Mouse (Mus musculus) yolk sac, embryonic 10.5 days (tissue): ENCODE results near the gene Tent2.
"Not testable (repeated sequence)": the region's sequence is repeated elsewhere in the genome, so short reads cannot be mapped to it uniquely, and the experiment has no call there.

Experiments used
- DNase-seq: peaks from one replicate; pipeline ENCODE4 v3.0.0-alpha.2; 2017; ENCODE audit warnings: low spot score

The Tent2 gene

DNA sequence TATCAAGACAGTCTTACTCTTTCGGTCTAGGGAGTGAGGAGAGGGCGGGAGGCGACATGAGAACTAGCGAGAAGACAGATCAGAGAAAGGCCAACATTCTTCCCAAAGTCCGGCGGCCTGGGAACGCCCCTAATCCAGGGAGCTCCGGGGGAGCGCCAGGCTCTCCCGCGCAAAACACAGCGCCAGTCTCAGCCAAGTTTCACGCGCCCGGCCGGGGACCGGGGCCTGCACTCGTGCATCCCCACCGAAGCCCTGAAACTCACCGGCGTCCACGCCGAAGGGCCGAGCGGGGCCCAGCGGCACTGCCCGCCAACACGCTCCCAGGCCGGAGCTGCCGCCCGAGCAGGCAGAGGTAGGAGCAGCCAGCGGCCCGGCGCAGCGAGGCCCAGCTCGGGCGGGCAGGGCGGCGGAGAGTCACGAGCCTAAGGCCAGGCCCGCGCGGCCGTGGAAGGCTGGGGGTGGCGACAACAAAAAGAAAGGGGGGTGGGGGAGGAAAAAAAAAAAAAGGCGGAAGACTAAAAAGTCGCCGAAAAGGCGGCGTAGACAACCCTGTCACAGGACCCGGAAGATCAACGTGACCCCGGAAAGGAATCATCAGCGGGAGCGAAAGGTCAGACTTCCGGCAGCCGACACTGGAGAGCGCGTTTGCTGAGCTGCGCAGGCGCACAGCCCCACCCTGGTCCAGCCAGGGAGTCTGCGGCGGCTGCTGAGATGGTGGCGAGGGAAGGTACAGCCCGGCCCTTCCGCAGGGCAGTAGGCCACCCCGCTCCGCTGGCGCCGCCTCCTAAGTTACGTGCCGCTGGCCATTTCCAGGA, at the start of gene Tent2:
Tent2 (minus strand) TSS at position 555 of the 815 bp plus-strand sequence.
- DNase-seq: peak; percentile 96

DNA sequence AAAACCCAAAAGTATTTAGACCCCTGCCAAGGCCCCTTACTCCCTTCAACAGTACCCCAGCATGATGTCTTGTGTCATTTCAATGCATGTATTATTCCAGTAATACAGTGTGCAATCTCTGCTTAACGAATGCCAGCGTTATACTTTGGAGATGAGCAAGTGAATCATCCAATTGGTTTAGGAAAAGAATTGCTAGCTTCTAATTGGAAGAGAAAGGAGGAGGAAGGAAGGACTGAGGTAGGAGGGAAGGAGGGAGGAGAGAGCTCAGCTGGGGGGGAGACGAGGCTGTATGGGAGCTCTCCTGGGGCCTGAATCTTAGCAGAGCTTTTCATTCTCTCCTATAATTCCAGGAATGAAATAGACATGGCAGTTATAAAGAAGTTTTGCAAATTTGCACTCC, 49.0 kb upstream of the Tent2 start:
- no peak for DNase-seq

DNA sequence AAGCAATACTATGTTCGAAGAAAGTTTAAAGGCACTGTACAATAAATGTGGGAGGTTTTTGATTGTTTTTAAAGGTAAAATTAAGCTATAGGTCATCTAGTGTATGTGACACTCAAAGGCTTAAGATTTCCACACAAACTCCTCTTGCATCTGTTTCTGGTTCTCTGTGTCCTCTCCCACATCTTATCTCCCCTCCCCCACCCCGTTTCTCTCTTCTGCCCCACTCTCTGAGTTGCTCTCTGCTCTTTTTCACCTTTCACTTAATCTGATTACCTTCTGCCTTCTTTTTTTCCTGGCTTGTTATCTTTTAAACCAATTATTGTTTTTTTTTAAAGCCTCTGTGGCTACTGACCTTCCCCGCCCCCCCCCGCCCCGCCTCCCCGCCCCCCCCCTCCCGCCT, 47.4 kb upstream of the Tent2 start:
- peak; percentile 40 for DNase-seq

DNA sequence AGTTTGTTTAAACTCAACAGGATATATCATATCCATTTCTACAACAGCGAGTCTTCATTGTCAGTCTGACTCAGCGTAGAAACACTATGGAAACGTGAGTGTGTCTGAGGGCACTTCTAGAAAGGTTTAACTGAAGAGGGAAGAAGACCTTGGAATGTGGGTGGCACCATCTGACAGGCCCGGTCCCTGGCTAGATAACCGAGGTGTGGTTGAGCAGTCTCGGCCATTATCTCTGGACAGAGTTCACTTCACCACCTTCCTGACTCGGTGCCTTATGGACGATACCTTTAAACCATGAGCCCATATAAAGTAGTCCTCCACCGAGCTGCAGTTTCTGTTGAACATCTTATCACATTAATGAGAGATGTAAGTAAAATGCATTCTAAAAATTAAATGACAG, 46.9 kb upstream of the Tent2 start:
- peak; percentile 9 for DNase-seq

DNA sequence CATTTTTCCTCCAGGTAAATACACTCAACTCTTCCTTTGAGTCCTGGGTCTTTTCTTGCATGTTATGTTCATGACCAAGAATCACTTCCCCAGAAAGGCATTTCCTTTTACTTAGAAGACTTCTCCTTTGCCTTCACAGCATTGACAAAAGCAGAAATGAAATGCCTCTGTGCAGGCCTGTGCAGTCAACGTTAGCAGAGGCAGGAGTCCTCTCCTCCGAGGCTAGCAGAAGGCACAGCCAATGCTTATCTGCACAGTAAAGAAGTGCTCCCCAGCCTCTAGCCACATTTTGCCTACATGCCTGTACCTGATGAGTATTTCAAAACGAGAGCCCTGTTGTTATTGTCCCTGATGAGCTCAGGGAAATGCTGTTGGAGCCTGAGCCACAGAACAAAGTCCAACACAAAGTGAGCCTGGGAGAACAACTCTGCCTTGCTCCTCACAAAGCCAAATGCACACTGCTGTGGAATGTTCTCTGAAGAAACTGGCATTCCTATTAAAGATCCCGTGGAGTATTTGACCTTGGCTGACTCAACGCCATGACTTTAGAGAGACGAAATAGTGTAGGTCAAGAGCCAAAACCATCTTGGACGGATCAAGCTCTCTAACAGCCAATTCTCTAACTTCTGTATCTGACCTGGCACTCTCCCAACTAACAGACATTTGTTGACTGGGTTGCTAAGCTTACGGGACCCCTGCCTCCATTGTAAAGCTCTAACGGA, 45.7 kb upstream of the Tent2 start:
- peak; percentile 45 for DNase-seq

DNA sequence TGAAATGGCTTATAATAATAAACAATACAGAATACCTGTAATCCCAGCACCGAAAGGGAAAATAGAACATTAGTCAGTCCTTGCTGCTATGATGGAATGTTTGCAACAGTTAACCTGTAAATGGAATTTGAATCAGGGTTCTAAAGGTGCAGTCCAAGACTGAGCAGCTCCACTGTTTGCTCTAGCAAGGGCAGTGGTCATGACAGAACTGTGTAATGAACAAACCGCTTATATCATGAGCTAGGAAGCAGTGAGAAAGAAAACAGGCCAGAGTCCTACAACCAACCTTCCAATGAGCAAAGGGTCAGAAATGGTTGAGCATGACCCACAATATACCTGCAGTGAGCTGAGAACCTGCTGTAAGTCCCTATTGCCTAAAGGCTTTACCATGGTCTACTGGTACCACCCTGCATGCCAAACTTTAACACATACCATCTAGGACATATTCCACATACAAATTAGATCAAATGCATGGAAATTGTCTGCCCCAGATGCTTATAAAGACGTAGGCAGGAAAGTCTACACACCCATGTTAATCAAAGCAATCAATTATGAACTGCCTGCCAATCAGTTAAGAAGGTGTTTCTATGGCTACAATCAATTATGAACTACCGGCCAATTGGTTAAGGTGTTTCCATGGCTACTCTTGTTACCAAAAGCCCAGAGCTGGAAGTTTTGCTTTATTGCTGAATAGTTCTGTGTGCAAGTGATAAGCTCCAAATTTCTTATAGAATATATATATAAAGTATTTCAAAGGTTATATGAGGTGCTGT, 42.3 kb upstream of the Tent2 start:
- DNase-seq: peak; percentile 19

DNA sequence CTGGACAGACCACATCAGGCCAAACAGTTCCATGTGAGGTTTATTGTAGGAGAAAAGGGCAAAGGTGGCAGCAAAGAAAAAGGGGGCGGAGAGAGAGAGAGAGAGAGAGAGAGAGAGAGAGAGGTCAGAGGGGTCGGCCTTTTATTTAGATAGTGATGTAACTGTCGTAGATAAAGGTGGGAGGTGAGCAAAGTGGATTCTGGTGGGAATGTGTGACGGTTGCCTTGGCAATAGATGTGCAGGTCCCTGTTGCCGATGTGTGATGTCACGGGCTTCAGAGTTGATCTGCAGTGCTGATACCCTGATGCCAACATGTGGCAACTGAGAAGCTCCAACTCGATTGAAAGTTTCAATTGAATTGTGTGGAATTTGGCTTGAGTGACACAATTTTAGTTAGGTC, 40.1 kb upstream of the Tent2 start:
- peak; percentile 50 for DNase-seq

DNA sequence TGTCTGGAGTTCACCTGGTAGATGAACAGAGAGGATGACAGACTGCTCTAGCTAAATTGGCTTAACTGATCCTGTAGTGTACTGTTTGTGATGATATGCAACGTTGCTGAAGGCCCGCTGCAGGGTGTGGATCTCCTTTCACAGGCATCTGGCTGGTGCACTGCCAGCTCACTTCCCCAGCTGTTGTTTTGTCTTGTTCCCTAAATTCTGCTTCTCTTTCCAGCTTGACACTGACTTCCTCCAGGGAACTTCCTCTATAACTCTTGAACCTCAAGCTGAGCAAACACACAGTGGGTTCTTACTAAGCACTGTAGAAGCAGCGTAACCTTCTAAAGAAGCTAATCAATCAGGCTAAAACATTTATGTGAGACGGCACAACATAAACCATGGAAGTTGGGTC, 38.8 kb upstream of the Tent2 start:
- DNase-seq: no peak

DNA sequence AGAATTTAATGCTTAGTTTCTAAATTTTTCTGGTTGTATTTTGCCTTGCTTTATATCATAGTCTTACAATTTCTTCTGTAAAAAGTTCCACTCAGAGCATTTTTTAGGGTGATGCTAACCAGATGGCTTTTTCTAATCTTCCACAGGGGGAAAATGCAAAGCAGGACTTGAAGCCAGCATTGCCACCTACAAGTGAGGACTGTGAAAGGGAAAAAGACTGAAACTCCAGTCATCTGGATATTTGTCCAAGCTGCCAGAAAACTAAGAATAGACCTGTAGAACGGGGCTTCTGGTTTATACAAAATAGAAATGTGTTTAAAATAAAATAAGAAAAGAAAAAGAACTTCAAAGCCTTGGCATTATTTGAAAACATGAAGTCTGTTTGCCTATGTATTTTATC, 19.6 kb upstream of the Tent2 start:
- no peak for DNase-seq

DNA sequence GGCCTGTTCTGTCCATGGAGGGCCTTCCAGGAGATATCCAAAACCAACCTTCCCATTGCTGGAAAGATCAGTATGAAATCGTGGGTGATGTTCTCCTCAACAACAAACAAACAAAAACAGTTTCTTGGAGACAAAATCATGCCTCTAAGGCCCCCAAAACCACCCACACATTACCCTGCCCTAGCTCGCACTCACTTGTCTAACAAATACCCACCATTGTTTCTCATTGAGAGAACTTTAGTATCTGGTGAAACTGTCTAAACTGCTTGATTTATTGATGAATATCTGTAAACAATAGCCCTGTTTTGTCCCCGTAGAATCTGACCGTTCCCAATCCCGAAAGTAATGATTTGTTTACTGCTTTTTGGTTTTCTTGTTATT, 451 bp upstream of the Tent2 start:
- DNase-seq: no peak

DNA sequence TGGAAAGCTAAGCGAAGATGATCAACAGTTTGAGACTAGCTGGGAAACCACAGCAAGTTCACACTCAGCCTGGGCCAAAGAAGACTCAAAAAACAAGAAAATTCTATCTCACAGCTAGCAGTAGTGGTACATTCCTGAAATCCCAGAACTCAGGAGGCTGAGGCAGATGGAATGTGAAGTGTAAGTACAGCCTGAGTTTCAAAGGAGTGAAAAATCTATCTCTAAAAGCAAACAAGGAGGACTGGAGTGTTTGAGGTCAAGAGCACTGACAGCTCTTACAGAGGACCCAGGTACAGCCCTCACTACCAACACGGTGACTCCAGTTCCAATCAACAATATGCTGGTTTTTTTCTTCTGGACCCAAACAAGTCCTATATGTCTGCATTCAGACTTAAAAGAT, 2.8 kb downstream of the Tent2 start:
- DNase-seq: peak; percentile 23

DNA sequence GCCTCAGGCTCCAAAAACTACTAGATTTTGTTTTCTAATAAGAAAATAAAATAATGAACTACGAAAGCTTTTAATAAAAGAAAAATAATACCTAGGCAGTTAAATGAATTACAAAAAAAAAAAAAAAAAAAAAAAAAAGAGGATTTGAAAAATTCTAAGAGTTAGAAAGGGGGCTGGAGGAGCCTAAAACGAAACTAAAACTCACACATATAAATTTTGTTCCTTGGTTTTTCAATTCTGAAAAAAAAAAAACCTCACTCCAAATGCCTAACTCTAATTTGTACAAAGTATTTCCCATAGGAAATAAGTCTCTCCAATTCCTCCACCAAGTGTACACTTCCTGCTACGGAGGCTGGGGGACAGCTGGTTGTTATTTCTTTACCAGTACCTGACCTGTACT, 3.4 kb downstream of the Tent2 start:
- DNase-seq: no peak

DNA sequence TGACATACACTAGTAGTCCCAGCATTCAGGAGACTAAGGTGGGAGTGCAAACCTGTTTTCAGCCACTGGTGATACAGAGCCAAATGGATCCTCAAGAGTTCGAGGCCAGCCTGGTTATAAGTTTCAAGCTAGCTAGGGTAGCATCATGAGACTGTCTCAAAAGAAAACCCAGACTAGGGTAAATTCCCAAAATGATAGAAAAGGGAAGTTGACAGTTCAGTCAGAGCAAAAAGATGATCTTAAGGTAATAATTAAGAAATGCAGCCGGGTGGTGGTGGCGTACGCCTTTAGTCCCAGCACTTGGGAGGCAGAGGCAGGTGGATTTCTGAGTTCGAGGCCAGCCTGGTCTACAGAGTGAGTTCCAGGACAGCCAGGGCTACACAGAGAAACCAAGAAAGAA, 4.4 kb downstream of the Tent2 start:
- DNase-seq: not testable (repeated sequence)

DNA sequence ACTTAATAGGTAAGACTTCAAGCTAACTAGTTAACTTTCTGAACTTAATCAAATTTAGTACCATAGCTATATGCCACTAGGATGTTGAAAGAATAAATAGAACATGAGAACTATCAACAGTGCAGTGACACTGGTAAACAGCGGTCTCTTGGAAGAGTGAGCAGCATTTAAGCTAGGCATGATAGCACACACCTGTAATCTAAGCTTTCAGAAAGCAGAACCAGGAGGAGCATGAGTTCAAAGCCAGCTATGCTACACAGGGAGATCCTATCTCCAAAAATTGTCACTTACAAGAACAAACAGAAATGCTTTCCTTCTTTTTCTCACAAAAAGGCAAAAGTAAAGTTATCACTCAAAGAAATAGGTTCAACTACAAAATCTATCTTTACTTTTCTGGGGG, 11.8 kb downstream of the Tent2 start:
- no peak for DNase-seq

DNA sequence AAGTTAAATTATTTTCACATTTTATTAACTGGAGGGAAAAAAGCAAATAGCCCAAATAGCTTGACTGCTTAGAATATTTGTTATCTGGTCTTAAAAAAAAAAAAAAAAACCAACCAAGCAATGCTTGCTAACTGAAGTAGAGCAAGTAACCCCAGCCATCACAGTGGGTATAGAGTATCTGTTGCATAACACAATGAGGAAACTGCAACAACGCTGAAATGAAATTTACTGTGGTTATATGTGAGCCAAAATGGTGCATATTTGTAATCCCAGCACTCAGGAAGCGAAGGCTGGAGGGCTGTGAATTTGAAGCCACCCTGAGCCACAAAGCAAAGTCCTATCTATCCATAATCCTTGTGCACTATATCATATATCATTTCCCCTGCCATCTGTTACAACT, 12.7 kb downstream of the Tent2 start:
- DNase-seq: no peak

DNA sequence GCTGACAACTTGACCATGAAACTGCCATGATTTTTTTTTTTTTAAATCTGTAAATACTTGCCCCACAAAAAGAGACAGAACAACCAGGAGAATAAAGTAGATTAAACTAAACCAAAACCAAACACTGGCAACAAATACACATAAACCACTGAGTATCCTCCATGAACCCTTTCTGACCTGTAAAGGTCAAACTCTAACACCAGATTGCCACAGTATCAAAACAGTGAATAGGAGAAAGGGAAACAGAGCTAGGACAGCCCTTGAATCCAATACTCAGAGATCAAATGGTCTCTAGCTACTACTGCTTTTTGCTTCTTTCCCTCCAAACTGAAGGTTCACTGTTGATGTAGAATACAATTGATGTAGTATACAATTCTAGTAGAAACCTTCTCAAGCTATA, 14.6 kb downstream of the Tent2 start:
- no peak for DNase-seq

DNA sequence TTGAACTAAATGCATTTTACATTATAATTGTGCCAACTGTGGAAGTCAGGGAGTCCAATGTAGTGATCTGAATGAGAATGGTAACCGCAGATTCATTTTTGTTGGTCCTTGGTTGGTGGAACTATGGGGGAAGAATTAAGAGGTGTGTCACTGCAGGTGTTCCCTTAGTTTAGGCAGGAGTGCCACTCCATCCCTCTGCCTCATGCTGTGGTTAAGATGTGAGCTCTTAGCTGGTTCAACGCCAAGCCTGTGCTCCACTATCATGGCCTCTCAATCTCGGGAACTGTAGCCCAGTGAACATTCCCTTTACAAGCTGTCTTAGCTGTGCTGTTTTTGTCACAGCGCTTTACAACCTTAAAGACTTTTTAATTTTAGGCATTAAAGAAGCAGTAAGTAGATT, 28.9 kb downstream of the Tent2 start:
- no peak for DNase-seq

DNA sequence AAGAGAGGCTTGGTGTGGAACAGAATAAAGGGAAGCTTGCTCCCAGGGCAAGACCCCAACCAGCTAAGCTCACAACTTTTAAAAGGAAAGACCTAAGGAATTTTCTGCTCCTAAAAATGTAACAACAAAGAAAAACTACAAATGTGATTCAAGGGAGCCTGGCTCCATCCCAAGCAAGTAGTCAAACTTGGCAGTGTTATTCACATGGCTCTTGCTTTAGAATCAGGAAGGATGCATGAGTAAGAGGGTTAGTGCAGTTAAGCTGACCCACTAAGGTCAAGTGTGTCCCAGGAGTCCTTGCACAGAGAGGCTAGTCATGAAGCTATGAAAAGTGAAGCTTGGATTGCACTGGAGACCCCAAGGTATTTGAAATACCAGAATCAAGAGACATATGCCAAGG, 29.7 kb downstream of the Tent2 start:
- DNase-seq: no peak

DNA sequence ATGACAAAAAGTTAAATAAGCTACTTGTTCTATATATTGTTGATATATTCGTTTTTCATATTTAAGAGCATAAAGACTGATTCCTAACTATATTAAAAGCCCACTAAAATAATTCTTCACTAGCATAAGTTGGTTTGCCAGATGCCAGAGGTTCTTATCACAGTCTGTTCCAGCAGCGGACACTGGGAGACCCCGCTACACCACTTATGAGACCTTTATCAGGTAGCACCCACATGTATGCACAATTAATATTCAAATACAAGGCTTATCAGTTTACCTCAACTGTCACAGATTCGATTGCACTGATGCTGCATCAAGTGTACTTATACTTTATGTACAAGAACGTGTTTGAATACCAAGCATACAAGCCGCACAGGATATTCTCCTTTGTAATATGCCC, 33.9 kb downstream of the Tent2 start:
- DNase-seq: no peak

DNA sequence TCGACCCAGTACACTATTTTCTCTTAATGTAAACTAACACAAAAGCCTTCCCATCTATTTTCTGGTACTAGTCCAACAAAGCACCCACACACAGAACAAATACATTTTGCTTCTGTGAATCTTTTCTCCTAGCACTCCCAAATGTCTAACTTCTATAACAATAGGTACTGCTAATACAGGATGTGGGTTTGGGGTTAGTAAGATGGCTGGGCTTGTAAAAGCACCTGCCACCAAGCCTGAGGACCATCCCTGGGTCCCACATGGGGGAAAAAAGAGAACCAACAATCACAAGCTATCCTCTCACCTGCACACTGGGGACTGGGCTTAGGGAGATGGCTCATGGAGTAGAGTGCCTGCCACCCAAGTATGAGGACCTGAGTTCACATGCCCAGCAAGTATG, 38.9 kb downstream of the Tent2 start:
- DNase-seq: no peak

DNA sequence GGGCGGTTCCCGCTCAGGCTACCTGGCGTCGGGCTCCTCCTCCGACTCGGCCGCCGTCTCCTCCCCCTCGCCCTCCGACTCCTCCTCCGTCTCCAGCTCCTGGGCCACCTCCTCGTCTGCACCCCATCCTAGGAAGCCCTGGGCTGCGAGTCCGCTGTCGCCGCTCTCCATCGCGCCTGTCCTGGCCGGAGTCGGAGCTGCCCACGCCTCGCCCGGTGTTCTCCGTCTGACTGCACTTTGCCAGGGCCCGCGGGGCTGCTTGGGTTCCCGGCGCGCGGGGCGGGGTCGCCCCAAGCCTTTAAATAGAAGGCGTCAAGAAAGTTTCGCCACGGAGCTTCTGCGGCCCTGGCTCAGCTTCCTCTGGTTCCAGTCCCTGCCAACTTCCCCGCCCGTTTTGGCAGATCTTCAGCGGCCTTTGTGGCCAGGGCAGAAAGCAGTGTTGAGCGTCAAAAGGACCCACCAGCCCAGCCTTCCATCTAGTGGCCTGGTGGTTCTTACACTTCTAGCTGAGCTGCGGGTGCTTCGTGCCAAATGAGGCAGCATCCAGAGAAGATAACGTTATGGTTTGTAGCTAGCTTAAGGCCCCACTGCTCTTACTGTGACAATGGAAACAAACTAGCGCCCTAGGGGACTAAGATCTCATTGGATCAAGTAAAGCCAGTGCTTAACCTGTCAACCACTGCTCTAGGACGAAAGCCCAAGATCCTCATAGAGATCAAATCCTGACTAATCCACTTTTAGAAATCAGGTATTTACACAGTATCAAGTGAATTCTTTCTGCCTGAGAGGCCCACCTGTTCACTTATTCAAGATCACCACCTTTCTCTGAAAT, 47.6 kb downstream of the Tent2 start, which contains the start of gene Cmya5:
Cmya5 (minus strand) TSS at position 389 of the 832 bp plus-strand sequence.
- DNase-seq: peak; percentile 88

DNA sequence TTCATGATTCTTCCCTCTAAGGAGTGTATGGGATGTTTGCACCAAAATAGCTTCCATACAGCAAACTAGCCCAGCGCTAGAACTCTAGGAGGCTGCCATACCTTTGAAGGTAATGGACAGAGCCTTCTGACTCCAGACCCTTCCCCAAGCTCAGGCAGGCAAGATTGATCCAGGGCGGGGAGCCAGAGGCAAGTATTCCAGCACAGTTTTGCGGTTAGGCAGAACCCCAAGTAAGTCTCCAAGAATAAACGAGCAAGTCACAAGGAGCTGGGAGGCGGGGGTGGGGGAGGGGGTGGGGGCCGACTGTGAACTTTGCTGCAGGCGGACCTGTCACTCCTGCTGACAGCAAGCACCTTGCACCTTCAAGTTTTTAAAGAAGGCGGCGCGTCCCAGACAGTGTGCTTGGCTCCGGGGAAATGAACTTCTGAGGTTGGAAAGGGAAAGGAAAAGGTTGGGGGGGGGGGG, 48.3 kb downstream of the Tent2 start:
- DNase-seq: no peak
